Mouse (Mus musculus): ENCODE results near the gene Snrnp35. TPM values are rescaled to one million over a fixed set of nuclear protein-coding genes. Genes with fewer than 3 reads are reported as not detected.

Gene Snrnp35
- polyA plus RNA-seq, 1 experiment from 2014 or later = 10.8 TPM

DNA sequence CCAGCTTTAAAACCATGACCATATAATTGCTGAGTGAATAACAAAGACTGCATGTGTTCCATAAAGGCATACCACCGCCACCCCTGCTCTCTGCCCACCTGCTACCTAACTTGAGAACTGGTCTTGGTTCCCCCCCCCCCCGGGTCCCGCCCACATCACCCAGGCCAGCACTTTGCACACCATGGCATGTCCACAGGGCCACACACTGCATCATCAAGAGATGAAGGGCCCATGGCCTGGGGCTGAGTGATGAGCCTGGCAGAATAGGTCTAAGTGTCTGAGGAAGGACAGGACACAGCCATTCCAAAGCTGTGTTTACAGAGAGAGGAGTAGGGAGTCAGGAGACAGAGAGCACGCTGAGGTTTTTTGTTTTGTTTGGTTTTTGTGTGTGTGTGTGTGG lies 45.4 kb downstream of the Snrnp35 start:
- Histone ChIP-seq H3K9ac (no peak overlapping the region), H3K27me3 (peaks cover 53% of the 10 kb centered on the region), H3K4me3 (replicated peaks) (no peak overlapping the region), H3K4me2 (no peak overlapping the region), H3K27ac (replicated peaks) (no peak overlapping the region), H3K9me3 (replicated peaks) (no peaks in the 10 kb centered on the region), H3K36me3 (replicated peaks) (no peaks in the 10 kb centered on the region), H3K4me1 (replicated peaks) (peaks cover 27% of the 10 kb centered on the region)
- no peak for ATAC-seq (ENCODE audit: insufficient read depth)
- 55% methylated on average over 4 of the region's 4 CpGs for WGBS (ENCODE audit: insufficient replicate concordance)

DNA sequence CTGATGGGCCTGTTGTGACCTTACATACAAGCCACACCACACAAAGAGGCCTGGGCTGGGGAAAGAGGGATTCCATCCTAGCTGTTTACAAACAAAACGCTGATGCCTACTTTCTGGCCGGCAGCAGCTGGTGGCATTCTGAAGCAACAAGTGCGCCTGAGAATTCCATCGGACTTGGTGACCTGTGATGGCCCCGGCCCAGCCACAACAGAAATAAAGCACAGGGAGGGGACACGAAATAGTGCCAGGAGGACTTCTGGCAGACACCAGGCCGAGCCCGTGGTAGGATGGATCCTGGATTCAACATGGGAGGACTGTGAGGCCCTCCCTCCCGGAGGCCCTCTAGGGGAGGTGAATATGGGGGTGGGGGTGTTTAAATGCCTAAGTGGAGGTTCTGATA lies 45.9 kb downstream of the Snrnp35 start:
- Histone ChIP-seq H3K4me2 (peak overlapping the region; percentile 11; the same call in 1 of the 2 replicates), H3K4me1 (replicated peaks) (peaks cover 27% of the 10 kb centered on the region), H3K27ac (replicated peaks) (no peak overlapping the region), H3K36me3 (replicated peaks) (no peaks in the 10 kb centered on the region), H3K9me3 (replicated peaks) (no peaks in the 10 kb centered on the region), H3K27me3 (peaks cover 55% of the 10 kb centered on the region), H3K4me3 (replicated peaks) (no peak overlapping the region), H3K9ac (no peak overlapping the region)
- no peak for ATAC-seq (ENCODE audit: insufficient read depth)
- 52% methylated on average over 9 of the region's 9 CpGs for WGBS (ENCODE audit: insufficient replicate concordance)

DNA sequence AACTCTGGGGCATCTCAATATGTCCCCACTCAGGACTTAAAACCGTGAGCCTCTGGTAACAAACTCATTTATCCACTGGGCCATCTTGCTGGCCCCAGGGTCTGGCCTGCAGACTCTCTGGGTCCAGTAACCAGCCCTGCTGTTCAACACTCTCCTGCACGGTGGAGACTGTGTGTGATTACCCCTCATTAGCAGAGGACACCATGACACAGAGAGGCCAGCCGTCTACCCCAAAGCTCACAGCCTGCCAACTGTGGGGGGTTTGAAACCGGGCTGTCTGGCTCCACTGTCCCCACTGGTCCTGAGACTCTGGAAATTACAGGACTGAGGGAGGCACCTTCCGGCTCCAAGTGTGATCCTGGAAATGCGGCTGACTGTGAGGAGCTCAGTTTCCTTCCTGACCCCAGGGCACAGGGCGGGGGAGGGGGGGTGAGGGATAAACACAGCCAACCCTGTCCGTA lies 46.3 kb downstream of the Snrnp35 start:
- no peak for ATAC-seq (ENCODE audit: insufficient read depth)
- Histone ChIP-seq H3K36me3 (replicated peaks) (no peaks in the 10 kb centered on the region), H3K4me2 (peak overlapping the region; percentile 11; the same call in 1 of the 2 replicates), H3K27ac (replicated peaks) (no peak overlapping the region), H3K9ac (no peak overlapping the region), H3K9me3 (replicated peaks) (no peaks in the 10 kb centered on the region), H3K4me3 (replicated peaks) (no peak overlapping the region), H3K4me1 (replicated peaks) (peaks cover 27% of the 10 kb centered on the region), H3K27me3 (peaks cover 55% of the 10 kb centered on the region)
- 28% methylated on average over 8 of the region's 8 CpGs for WGBS (ENCODE audit: insufficient replicate concordance)

DNA sequence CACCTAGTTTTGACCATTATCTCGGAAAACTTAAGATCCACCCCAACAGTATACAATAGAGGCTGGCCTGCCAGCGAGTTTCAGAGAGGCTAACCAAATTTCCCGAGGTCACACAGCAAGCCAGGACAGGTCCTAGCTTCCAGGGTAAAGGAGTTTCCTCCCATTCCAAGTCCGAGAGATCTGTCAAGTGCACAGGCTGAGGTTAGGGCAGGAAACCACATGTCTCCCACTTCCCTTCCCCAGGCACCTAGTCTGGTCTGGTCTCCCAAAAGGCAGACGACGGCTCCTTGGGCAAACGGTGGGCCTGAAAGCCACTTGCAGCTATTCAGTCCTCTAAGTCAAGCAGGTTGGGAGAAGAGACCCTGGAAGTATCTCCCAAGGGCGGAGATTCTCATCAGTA lies 46.8 kb downstream of the Snrnp35 start:
- Histone ChIP-seq H3K9me3 (replicated peaks) (no peaks in the 10 kb centered on the region), H3K36me3 (replicated peaks) (no peaks in the 10 kb centered on the region), H3K4me1 (replicated peaks) (peaks cover 31% of the 10 kb centered on the region), H3K4me3 (replicated peaks) (0 out of 2 replicates have a peak overlapping the region, but pooled peaks have one; percentile 63), H3K9ac (no peak overlapping the region), H3K27ac (replicated peaks) (no peak overlapping the region), H3K27me3 (peaks cover 55% of the 10 kb centered on the region), H3K4me2 (peak overlapping the region; percentile 77; the same call in 1 of the 2 replicates)
- no peak for ATAC-seq (ENCODE audit: insufficient read depth)
- 13% methylated on average over 8 of the region's 8 CpGs for WGBS (ENCODE audit: insufficient replicate concordance)

DNA sequence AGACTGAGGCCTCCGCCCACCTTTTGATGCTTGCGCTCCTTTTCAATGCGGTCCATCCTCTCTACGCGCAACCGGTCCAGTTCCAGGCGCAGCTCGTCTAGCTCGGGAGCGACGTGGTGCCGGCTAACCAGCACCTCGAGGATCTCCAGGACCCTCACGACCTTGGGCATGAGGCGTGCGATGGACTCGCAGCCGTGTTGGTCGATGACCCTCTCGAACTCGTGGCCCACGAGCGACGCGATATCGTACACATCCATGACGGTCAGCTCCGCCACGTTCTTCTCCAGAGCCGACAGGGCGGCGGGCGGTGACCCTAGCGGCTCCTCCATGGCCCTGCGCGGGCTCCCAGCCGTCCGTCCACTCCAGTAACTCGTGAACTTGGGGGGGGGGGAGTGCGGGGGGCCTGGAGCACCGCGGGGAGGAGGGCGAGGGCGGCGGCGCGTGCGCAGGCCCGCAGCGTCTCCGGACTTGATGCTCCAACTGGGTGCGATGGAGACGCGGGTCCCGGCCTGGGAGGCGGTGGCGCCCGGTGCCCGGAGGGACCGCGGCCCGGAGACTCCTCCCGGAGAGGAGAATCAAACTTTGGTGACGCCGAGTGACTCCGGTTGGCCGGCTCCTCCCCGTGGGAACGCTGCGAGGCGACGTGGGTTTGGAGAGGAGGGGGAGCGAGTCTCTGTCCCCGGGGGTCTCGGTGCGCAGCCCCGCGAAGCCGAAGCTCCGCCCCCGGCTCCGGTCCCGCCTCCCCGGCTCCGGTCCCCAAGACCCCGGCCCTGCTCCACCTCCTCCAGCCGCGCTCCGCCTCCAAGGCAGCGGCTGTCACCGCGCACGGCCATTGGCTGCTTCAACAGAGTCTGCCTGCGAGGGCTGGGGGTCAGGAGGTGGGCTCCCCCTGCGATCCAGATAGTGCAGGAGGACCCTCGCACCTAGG lies 48.0 kb downstream of the Snrnp35 start, which contains the start of gene Rilpl1:
Gene Rilpl1 (minus strand): TSS at position 737 of the 928 bp plus-strand sequence.
- H3K4me3 ChIP-seq (replicated peaks) = peak within 1 kb of the TSS; percentile 63
- H3K9ac ChIP-seq = peak within 1 kb of the TSS; percentile 29; the same call in 1 of the 2 replicates
- H3K27me3 ChIP-seq = peaks cover 55% of the 10 kb centered on the region
- ATAC-seq (ENCODE audit: insufficient read depth) = peak; percentile 33; the same call in 1 of the 2 replicates
- no peaks in the 10 kb centered on the region for H3K9me3 ChIP-seq (replicated peaks)
- no peak within 1 kb of the TSS for H3K27ac ChIP-seq (replicated peaks)
- H3K4me1 ChIP-seq (replicated peaks) = peaks cover 37% of the 10 kb centered on the region
- H3K4me2 ChIP-seq = peak within 1 kb of the TSS; percentile 77
- 1% methylated on average over 93 of the region's 96 CpGs for WGBS (ENCODE audit: insufficient replicate concordance)
- no peaks in the 10 kb centered on the region for H3K36me3 ChIP-seq (replicated peaks)

DNA sequence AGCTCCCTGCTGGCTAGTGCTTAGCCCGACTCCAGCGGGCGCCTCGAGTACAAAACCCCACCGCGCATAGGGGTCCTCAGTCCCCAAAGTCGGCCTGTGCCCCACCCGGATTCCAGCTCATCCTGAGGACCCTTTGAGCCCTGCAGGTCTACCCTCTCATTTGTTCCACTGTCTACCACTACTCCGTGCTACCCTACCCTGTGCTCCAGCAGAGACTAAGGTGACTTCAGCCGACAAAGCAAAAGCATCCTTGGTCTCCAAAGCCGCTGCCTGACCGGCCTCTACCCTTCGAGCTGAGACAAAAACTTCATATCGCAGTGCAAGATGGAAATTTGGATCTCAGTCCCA lies 48.6 kb downstream of the Snrnp35 start:
- peaks cover 56% of the 10 kb centered on the region for H3K27me3 ChIP-seq
- H3K36me3 ChIP-seq (replicated peaks) = no peaks in the 10 kb centered on the region
- 0 out of 2 replicates have a peak overlapping the region, but pooled peaks have one; percentile 29 for H3K9ac ChIP-seq
- no peak for ATAC-seq (ENCODE audit: insufficient read depth)
- peak overlapping the region; percentile 63 for H3K4me3 ChIP-seq (replicated peaks)
- no peaks in the 10 kb centered on the region for H3K9me3 ChIP-seq (replicated peaks)
- no peak overlapping the region for H3K27ac ChIP-seq (replicated peaks)
- H3K4me2 ChIP-seq = peak overlapping the region; percentile 77
- peaks cover 38% of the 10 kb centered on the region for H3K4me1 ChIP-seq (replicated peaks)
- WGBS (ENCODE audit: insufficient replicate concordance) = 15% methylated on average over 14 of the region's 14 CpGs

DNA sequence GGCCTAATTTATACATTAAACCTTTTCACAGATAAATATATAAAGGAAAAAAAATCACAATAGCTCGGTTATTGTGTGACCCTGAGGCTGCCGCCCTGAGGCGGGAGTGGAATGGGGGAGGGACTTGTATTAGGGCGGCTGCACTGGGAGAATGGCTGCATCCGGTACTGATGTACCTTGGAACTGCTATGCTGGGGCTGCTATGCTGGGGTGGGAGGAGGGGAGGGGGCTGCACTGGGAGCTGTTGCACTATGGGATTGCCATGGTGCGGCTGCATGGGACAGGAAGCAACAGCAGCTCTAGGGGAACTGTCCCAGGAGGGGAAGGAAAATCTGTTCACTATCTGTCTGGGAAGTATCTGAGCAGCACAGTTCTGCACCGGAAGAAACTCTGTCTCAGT lies 49.5 kb downstream of the Snrnp35 start:
- no peak overlapping the region for H3K4me3 ChIP-seq (replicated peaks)
- 15% methylated on average over 7 of the region's 7 CpGs for WGBS (ENCODE audit: insufficient replicate concordance)
- H3K27me3 ChIP-seq = peaks cover 63% of the 10 kb centered on the region
- H3K36me3 ChIP-seq (replicated peaks) = no peaks in the 10 kb centered on the region
- H3K4me2 ChIP-seq = no peak overlapping the region; the same call in 1 of the 2 replicates
- no peaks in the 10 kb centered on the region for H3K9me3 ChIP-seq (replicated peaks)
- peak; percentile 26; the same call in 1 of the 2 replicates for ATAC-seq (ENCODE audit: insufficient read depth)
- H3K4me1 ChIP-seq (replicated peaks) = peaks cover 44% of the 10 kb centered on the region
- H3K27ac ChIP-seq (replicated peaks) = no peak overlapping the region
- H3K9ac ChIP-seq = no peak overlapping the region

DNA sequence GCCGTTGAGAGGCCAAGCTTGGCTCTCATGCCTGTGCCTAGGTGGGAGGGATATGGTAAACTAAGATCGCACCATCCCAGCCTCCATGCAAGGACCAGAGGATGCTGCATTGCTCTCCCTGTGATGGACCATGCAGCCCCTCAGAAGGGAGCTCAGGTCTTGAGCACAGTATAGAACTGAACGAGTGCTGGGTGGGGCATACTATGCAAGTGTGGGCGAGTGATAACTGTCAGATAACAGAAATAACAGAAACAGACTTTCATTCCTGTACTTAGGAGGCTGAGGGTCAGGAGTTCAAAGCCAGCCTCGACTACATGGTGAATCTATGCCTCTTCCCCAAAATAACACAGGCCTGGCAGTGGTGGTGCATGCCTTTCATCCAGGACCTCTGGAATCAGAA lies 52.1 kb downstream of the Snrnp35 start:
- Histone ChIP-seq H3K9me3 (replicated peaks) (no peaks in the 10 kb centered on the region), H3K4me3 (replicated peaks) (no peak overlapping the region), H3K9ac (no peak overlapping the region), H3K4me1 (replicated peaks) (peaks cover 53% of the 10 kb centered on the region), H3K27me3 (peaks cover 42% of the 10 kb centered on the region), H3K27ac (replicated peaks) (no peak overlapping the region), H3K4me2 (no peak overlapping the region), H3K36me3 (replicated peaks) (no peaks in the 10 kb centered on the region)
- no peak for ATAC-seq (ENCODE audit: insufficient read depth)
- WGBS (ENCODE audit: insufficient replicate concordance) = 31% methylated on average over 5 of the region's 5 CpGs

DNA sequence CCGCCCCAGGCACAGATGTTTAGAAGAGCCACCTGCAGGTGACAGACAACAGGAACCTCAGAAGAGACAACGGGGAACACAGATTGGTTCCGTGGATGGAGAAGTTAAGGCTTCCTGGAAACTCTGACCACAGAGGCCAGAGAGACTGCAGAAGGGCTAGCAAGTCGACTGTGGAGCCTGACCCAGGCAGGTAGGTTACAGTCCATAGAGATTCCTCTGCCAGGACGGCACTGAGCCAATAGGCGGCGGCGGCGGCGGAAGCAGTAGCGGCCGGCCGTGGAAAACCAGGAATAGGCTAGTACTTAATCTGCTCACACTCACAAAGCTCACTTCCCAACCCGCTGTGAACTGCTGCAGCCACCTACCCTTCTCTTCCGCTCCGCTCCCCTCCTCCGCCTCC lies 53.8 kb downstream of the Snrnp35 start:
- Histone ChIP-seq H3K27ac (replicated peaks) (no peak overlapping the region), H3K27me3 (peaks cover 25% of the 10 kb centered on the region), H3K4me2 (peak overlapping the region; percentile 51), H3K4me1 (replicated peaks) (peaks cover 39% of the 10 kb centered on the region), H3K36me3 (replicated peaks) (no peaks in the 10 kb centered on the region), H3K9me3 (replicated peaks) (no peaks in the 10 kb centered on the region), H3K4me3 (replicated peaks) (peak overlapping the region; percentile 21), H3K9ac (no peak overlapping the region)
- no peak for ATAC-seq (ENCODE audit: insufficient read depth)
- WGBS (ENCODE audit: insufficient replicate concordance) = 9% methylated on average over 17 of the region's 17 CpGs

DNA sequence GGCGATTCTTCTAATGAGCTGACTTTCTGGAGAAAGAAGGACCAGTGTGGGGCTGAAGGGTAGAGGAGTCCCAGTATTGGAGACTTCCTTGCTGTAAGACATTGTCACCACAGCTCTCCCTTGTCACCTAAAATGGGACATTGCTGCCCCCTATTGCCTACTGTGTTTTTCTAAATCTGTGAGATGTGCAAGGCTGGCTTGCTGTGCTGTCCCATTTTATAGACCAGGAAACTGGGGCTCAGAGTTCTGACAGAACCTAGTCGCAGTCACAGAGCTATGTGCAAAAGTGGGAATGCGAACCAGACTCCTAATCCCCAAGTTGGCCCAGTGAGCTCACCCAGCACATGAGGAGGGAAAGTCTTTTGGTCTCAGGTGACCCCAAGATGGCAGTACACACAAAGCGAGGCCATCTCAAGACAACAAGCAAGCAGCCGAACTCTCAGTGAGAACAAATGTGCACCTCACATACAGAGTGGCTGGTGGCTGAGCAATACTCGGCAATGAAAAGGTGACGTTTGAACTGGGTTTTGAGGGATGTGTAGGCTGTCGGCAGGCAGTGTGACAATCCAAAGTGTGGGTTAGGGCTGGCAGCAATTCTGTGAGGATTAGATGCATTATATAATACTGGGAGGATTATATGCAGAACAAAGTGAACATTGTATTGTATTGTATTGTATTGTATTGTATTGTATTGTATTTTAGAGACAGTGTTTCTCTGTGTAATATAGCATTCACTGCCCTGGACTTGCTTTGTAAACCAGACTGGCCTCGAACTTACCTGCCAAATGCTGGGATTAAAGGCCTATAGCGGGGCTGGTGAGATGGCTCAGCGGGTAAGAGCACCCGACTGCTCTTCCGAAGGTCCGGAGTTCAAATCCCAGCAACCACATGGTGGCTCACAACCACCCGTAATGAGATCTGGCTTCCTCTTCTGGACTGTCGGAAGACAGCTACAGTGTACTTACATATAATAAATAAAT lies 56.2 kb downstream of the Snrnp35 start:
- ATAC-seq (ENCODE audit: insufficient read depth) = no peak
- H3K9ac ChIP-seq = no peak overlapping the region
- peaks cover 49% of the 10 kb centered on the region for H3K4me1 ChIP-seq (replicated peaks)
- H3K27ac ChIP-seq (replicated peaks) = no peak overlapping the region
- H3K4me2 ChIP-seq = no peak overlapping the region
- H3K9me3 ChIP-seq (replicated peaks) = no peaks in the 10 kb centered on the region
- WGBS (ENCODE audit: insufficient replicate concordance) = 70% methylated on average over 16 of the region's 16 CpGs
- H3K36me3 ChIP-seq (replicated peaks) = peaks cover 20% of the 10 kb centered on the region
- H3K4me3 ChIP-seq (replicated peaks) = no peak overlapping the region
- 0 out of 2 replicates have a peak, but pooled peaks cover 7% of the 10 kb centered on the region for H3K27me3 ChIP-seq
